Mouse (Mus musculus) forebrain, embryonic 11.5 days (tissue): ENCODE data around the gene Il12b. TPM values are rescaled to one million over a fixed set of nuclear protein-coding genes. Genes with fewer than 3 reads are reported as not detected.

ENCODE experiments used
- ATAC-seq: fragments of 200-750 bp; cut with Nextera tagmentation; replicated peaks from 2 replicates; pipeline ENCODE4 v1.8.0; 2017; ENCODE audit warnings: moderate TSS enrichment; ENCODE audit not compliant: low FRiP score
- DNase-seq: peaks from one replicate; pipeline ENCODE4 v3.0.0-alpha.2; 2017; ENCODE audit warnings: low spot score
- H3K27ac ChIP-seq: fragments of 300-500 bp; sonication (generic); 2 replicates; pipeline ENCODE4 v1.5.1; 2014; ENCODE audit warnings: low read depth, low read length
- H3K27me3 ChIP-seq: fragments of 300-500 bp; sonication (generic); 2 replicates; pipeline ENCODE4 v1.6.1; 2014; ENCODE audit warnings: mild to moderate bottlenecking, low read length, mixed read lengths; ENCODE audit not compliant: control insufficient read depth, insufficient read depth
- H3K36me3 ChIP-seq: fragments of 300-500 bp; sonication (generic); 2 replicates; pipeline ENCODE4 v1.6.1; 2014; ENCODE audit warnings: mild to moderate bottlenecking, low read length, moderate library complexity, mixed read lengths; ENCODE audit not compliant: control insufficient read depth, insufficient read depth
- H3K4me1 ChIP-seq: fragments of 300-500 bp; sonication (generic); replicated peaks from 2 replicates; pipeline ENCODE4 v1.6.1; 2014; ENCODE audit warnings: low read length, mixed read lengths; ENCODE audit not compliant: control insufficient read depth, insufficient read depth
- H3K4me2 ChIP-seq: fragments of 300-500 bp; sonication (generic); 2 replicates; pipeline ENCODE4 v1.6.1; 2014; ENCODE audit warnings: low read depth, mild to moderate bottlenecking, low read length, moderate library complexity, mixed read lengths; ENCODE audit not compliant: severe bottlenecking
- H3K4me3 ChIP-seq: fragments of 300-500 bp; sonication (generic); 2 replicates; pipeline ENCODE4 v1.5.1; 2014; ENCODE audit warnings: low read depth, low read length
- H3K9ac ChIP-seq: fragments of 300-500 bp; sonication (generic); 2 replicates; pipeline ENCODE4 v1.6.1; 2014; ENCODE audit warnings: low read length
- H3K9me3 ChIP-seq: fragments of 300-500 bp; sonication (generic); 2 replicates; pipeline ENCODE4 v1.6.1; 2016; ENCODE audit warnings: low read length, mixed read lengths; ENCODE audit not compliant: control insufficient read depth
- WGBS: fragments of 180-500 bp; shearing (Covaris S2); extraction: QIAGEN DNeasy Blood & Tissue Kit; methylation state at CpG from one replicate; pipeline ENCODE4 v1.1.7; 2014; 5-methylcytosine and 5-hydroxymethylcytosine counted together
- polyA plus RNA-seq: library from polyadenylated mRNA; unstranded; fragments of >200 nt; fragmentation: Nextera tagmentation; extraction: Ambion mirVana; gene quantifications from 2 replicates; pipeline ENCODE4 v1.2.1, GENCODE M21; 2014

The Il12b gene
- polyA plus RNA-seq, 1 experiment from 2014 or later, result not detected

GRCm38 (mm10) chr11:44387031-44387430 is 12.8 kb upstream of the Il12b start:
- no peak overlapping the region for H3K4me2 ChIP-seq
- WGBS, result 86% methylated on average over 2 of the region's 2 CpGs
- no peak for DNase-seq
- no peak overlapping the region for H3K27ac ChIP-seq
- H3K9me3 ChIP-seq, result no peaks in the 10 kb centered on the region
- H3K36me3 ChIP-seq, result no peaks in the 10 kb centered on the region
- H3K27me3 ChIP-seq, result no peaks in the 10 kb centered on the region
- no peak overlapping the region for H3K9ac ChIP-seq
- ATAC-seq, result no peak
- H3K4me1 ChIP-seq, result no peaks in the 10 kb centered on the region
- no peak overlapping the region for H3K4me3 ChIP-seq

- no peaks in the 10 kb centered on the region for H3K9me3 ChIP-seq
These were observed 9.7 kb upstream of the Il12b start for GRCm38 (mm10) chr11:44389993-44390701.

GRCm38 (mm10) chr11:44393101-44393810 is 6.6 kb upstream of the Il12b start:
- Histone ChIP-seq H3K36me3 (no peaks in the 10 kb centered on the region), H3K4me2 (no peak overlapping the region), H3K27ac (no peak overlapping the region), H3K4me3 (no peak overlapping the region), H3K9ac (no peak overlapping the region), H3K27me3 (no peaks in the 10 kb centered on the region), H3K9me3 (no peaks in the 10 kb centered on the region), H3K4me1 (no peaks in the 10 kb centered on the region)
- WGBS, result 81% methylated on average over 8 of the region's 8 CpGs
- no peak for ATAC-seq
- DNase-seq, result no peak

More at GRCm38 (mm10) chr11:44389993-44390701, 9.7 kb upstream of the Il12b start:
- 46% methylated on average over 6 of the region's 6 CpGs for WGBS
- Histone ChIP-seq H3K27me3 (no peaks in the 10 kb centered on the region), H3K4me3 (no peak overlapping the region), H3K27ac (no peak overlapping the region), H3K36me3 (no peaks in the 10 kb centered on the region), H3K9ac (no peak overlapping the region), H3K4me2 (no peak overlapping the region), H3K4me1 (no peaks in the 10 kb centered on the region)
- DNase-seq (no peak), ATAC-seq (no peak)

- Histone ChIP-seq H3K27me3 (no peaks in the 10 kb centered on the region), H3K4me3 (no peak overlapping the region), H3K4me2 (no peak overlapping the region), H3K4me1 (no peaks in the 10 kb centered on the region), H3K9me3 (no peaks in the 10 kb centered on the region), H3K36me3 (no peaks in the 10 kb centered on the region), H3K9ac (no peak overlapping the region), H3K27ac (no peak overlapping the region)
- ATAC-seq (no peak), DNase-seq (no peak)
- WGBS, result 94% methylated on average over 4 of the region's 4 CpGs
These were observed 4.5 kb upstream of the Il12b start for GRCm38 (mm10) chr11:44395401-44395800.

GRCm38 (mm10) chr11:44397551-44397950 is 2.3 kb upstream of the Il12b start:
- 85% methylated on average over 3 of the region's 3 CpGs for WGBS
- no peak overlapping the region for H3K4me2 ChIP-seq
- no peaks in the 10 kb centered on the region for H3K27me3 ChIP-seq
- no peak overlapping the region for H3K9ac ChIP-seq
- DNase-seq (no peak), ATAC-seq (no peak)
- H3K27ac ChIP-seq, result no peak overlapping the region
- H3K4me1 ChIP-seq, result no peaks in the 10 kb centered on the region
- no peaks in the 10 kb centered on the region for H3K9me3 ChIP-seq
- no peaks in the 10 kb centered on the region for H3K36me3 ChIP-seq
- H3K4me3 ChIP-seq, result no peak overlapping the region

- no peaks in the 10 kb centered on the region for H3K27me3 ChIP-seq
- no peak overlapping the region for H3K9ac ChIP-seq
- H3K27ac ChIP-seq, result no peak overlapping the region
- DNase-seq (no peak), ATAC-seq (no peak)
- H3K36me3 ChIP-seq, result no peaks in the 10 kb centered on the region
- no peak overlapping the region for H3K4me3 ChIP-seq
- H3K4me1 ChIP-seq, result no peaks in the 10 kb centered on the region
- no peaks in the 10 kb centered on the region for H3K9me3 ChIP-seq
- 68% methylated on average over 6 of the region's 6 CpGs for WGBS
- H3K4me2 ChIP-seq, result peak overlapping the region; percentile 57; the same call in 1 of the 2 replicates
These were observed 1.5 kb upstream of the Il12b start for GRCm38 (mm10) chr11:44398356-44398755.

GRCm38 (mm10) chr11:44398782-44399225 is 1.1 kb upstream of the Il12b start:
- H3K9ac ChIP-seq, result peak overlapping the region; percentile 46; the same call in 1 of the 2 replicates
- no peak overlapping the region for H3K27ac ChIP-seq
- peak overlapping the region; percentile 27 for H3K4me3 ChIP-seq
- H3K27me3 ChIP-seq, result no peaks in the 10 kb centered on the region
- WGBS, result 2% methylated on average over 20 of the region's 20 CpGs
- no peaks in the 10 kb centered on the region for H3K9me3 ChIP-seq
- H3K4me2 ChIP-seq, result peak overlapping the region; percentile 57
- ATAC-seq (peak; percentile 83), DNase-seq (peak; percentile 91)
- H3K36me3 ChIP-seq, result no peaks in the 10 kb centered on the region
- H3K4me1 ChIP-seq, result no peaks in the 10 kb centered on the region

GRCm38 (mm10) chr11:44401635-44402548 is 2.0 kb downstream of the Il12b start:
- Histone ChIP-seq H3K4me3 (no peak overlapping the region), H3K4me1 (no peaks in the 10 kb centered on the region), H3K27ac (no peak overlapping the region), H3K36me3 (no peaks in the 10 kb centered on the region), H3K9ac (no peak overlapping the region), H3K27me3 (no peaks in the 10 kb centered on the region), H3K4me2 (no peak overlapping the region), H3K9me3 (no peaks in the 10 kb centered on the region)
- DNase-seq, result no peak
- no peak for ATAC-seq
- 75% methylated on average over 5 of the region's 5 CpGs for WGBS
